Mouse (Mus musculus) stomach, postnatal 0 days (tissue): ENCODE measurements around the gene Olfr180.

ENCODE experiments used
- CTCF ChIP-seq: IDR thresholded peaks from 2 replicates; pipeline ENCODE4 v1.5.1; 2016; ENCODE audit warnings: antibody characterized with exemption, low read depth, mild to moderate bottlenecking, moderate library complexity
- EP300 ChIP-seq: optimal IDR thresholded peaks from 2 replicates; pipeline ENCODE3; 2016; ENCODE audit warnings: antibody characterized with exemption

- TF ChIP-seq CTCF: no peak
- no peak for TF ChIP-seq EP300
These were observed at the start of gene Olfr180 for GRCm38 (mm10) chr16:58929292-58929691.
